Mouse (Mus musculus) CH12.LX (cell line): ENCODE data around the gene Cux1. TPM values are rescaled to one million over a fixed set of nuclear protein-coding genes. Genes with fewer than 3 reads are reported as not detected.

Experiments used
- DNase-seq: peaks from one replicate; pipeline ENCODE4 v3.0.0-alpha.2; 2013; ENCODE audit errors: extremely low read depth
- H3K27ac ChIP-seq: 2 replicates; pipeline ENCODE4 v1.5.1; 2012; ENCODE audit warnings: low read depth, mild to moderate bottlenecking, control low read depth, moderate library complexity; ENCODE audit not compliant: insufficient read depth
- H3K27me3 ChIP-seq: replicated peaks from 2 replicates; pipeline ENCODE3; 2012; ENCODE audit warnings: inconsistent platforms
- H3K36me3 ChIP-seq, 2 experiments: replicated peaks in 1 of 2; 2 replicates each; pipeline versions ENCODE3 to v1.6.1; 2012; ENCODE audit warnings: inconsistent platforms in 1 of 2, low read length in 1 of 2, mild to moderate bottlenecking in 1 of 2, mixed read lengths in 1 of 2, moderate library complexity in 1 of 2; ENCODE audit not compliant: control insufficient read depth in 1 of 2, insufficient read depth in 1 of 2
- H3K4me1 ChIP-seq, 2 experiments: 2 replicates each; pipeline ENCODE4 v1.6.1; 2012; ENCODE audit warnings: inconsistent platforms in 1 of 2, moderate library complexity in 1 of 2; ENCODE audit not compliant: insufficient read depth in 2 of 2, control insufficient read depth in 1 of 2
- H3K4me2 ChIP-seq: 2 replicates; pipeline ENCODE4 v1.6.1; 2012; ENCODE audit warnings: low read depth, mild to moderate bottlenecking, control low read depth; ENCODE audit not compliant: poor library complexity, insufficient read depth, severe bottlenecking
- H3K4me3 ChIP-seq, 3 experiments: fragments of 150-350 bp in 1 of 3; sonication (generic) in 1 of 3; replicated peaks in 1 of 3; 2 replicates each; pipeline versions ENCODE3 to v1.5.1; 2011 to 2012; ENCODE audit warnings: low read depth in 2 of 3, low read length in 2 of 3, mild to moderate bottlenecking in 2 of 3, moderate library complexity in 2 of 3, control low read depth in 1 of 3, improper control_type of control experiment in 1 of 3, inconsistent platforms in 1 of 3, mixed read lengths in 1 of 3; ENCODE audit not compliant: poor library complexity in 1 of 3
- H3K79me2 ChIP-seq: replicated peaks from 2 replicates; pipeline ENCODE4 v1.6.1; 2012; ENCODE audit warnings: mild to moderate bottlenecking, moderate library complexity; ENCODE audit not compliant: control insufficient read depth, poor library complexity, insufficient read depth, severe bottlenecking; ENCODE audit errors: extremely low read depth
- H3K9ac ChIP-seq: 2 replicates; pipeline ENCODE4 v1.6.1; 2012; ENCODE audit warnings: low read depth, mild to moderate bottlenecking, control low read depth, moderate library complexity; ENCODE audit not compliant: insufficient read depth
- H3K9me3 ChIP-seq: replicated peaks from 2 replicates; pipeline ENCODE3; 2012; ENCODE audit warnings: low read length, inconsistent platforms, mixed read lengths
- BHLHE40 ChIP-seq: IDR thresholded peaks from 2 replicates; pipeline ENCODE4 v1.6.1; 2011; ENCODE audit warnings: mild to moderate bottlenecking, low read depth, low read length, improper control_type of control experiment
- CHD1 ChIP-seq: IDR thresholded peaks from 2 replicates; pipeline ENCODE4 v1.6.1; 2012; ENCODE audit warnings: low read depth, low read length, improper control_type of control experiment, inconsistent platforms
- ELF1 ChIP-seq: IDR thresholded peaks from 2 replicates; pipeline ENCODE4 v1.6.1; 2014; ENCODE audit warnings: low read depth, mild to moderate bottlenecking, inconsistent platforms, low read length, improper control_type of control experiment
- EP300 ChIP-seq: IDR thresholded peaks from 2 replicates; pipeline ENCODE4 v1.6.1; 2011; ENCODE audit warnings: low read length, improper control_type of control experiment
- HCFC1 ChIP-seq: IDR thresholded peaks from 2 replicates; pipeline ENCODE4 v1.6.1; 2012; ENCODE audit warnings: low read depth, mild to moderate bottlenecking, inconsistent platforms, low read length, improper control_type of control experiment
- JUND ChIP-seq: conservative IDR thresholded peaks from 2 replicates; pipeline ENCODE4 v1.6.1; 2011; ENCODE audit warnings: low read depth, low read length, improper control_type of control experiment
- KAT2A ChIP-seq: IDR thresholded peaks from 2 replicates; pipeline ENCODE4 v1.6.1; 2012; ENCODE audit warnings: low read length, improper control_type of control experiment, inconsistent platforms; ENCODE audit not compliant: insufficient replicate concordance
- MEF2A ChIP-seq: IDR thresholded peaks from 2 replicates; pipeline ENCODE4 v1.6.1; 2014; ENCODE audit warnings: low read depth, mild to moderate bottlenecking, inconsistent platforms, low read length, improper control_type of control experiment, borderline replicate concordance
- MYC ChIP-seq: IDR thresholded peaks from 2 replicates; pipeline ENCODE4 v1.6.1; 2011; ENCODE audit warnings: low read depth, mild to moderate bottlenecking, improper control_type of control experiment, low read length
- NELFE ChIP-seq: IDR thresholded peaks from 2 replicates; pipeline ENCODE4 v1.6.1; 2011; ENCODE audit warnings: low read depth, low read length, improper control_type of control experiment
- NRF1 ChIP-seq: IDR thresholded peaks from 2 replicates; pipeline ENCODE4 v1.6.1; 2014; ENCODE audit warnings: low read depth, mild to moderate bottlenecking, inconsistent platforms, low read length, improper control_type of control experiment, moderate library complexity
- POLR2A ChIP-seq: IDR thresholded peaks from 2 replicates; pipeline ENCODE4 v1.6.1; 2011; ENCODE audit warnings: low read depth, mild to moderate bottlenecking, improper control_type of control experiment, low read length
- POLR2AphosphoS2 ChIP-seq: IDR thresholded peaks from 2 replicates; pipeline ENCODE4 v1.6.1; 2011; ENCODE audit warnings: low read depth, low read length, improper control_type of control experiment
- RAD21 ChIP-seq: IDR thresholded peaks from 2 replicates; pipeline ENCODE4 v1.6.1; 2011; ENCODE audit warnings: low read depth, mild to moderate bottlenecking, low read length, improper control_type of control experiment, moderate library complexity
- RCOR1 ChIP-seq: conservative IDR thresholded peaks from 2 replicates; pipeline ENCODE4 v1.6.1; 2012; ENCODE audit warnings: low read depth, mild to moderate bottlenecking, inconsistent platforms, low read length, improper control_type of control experiment
- SIN3A ChIP-seq: IDR thresholded peaks from 2 replicates; pipeline ENCODE4 v1.6.1; 2012; ENCODE audit warnings: low read length, improper control_type of control experiment, inconsistent platforms
- SMC3 ChIP-seq: IDR thresholded peaks from 2 replicates; pipeline ENCODE4 v1.6.1; 2011; ENCODE audit warnings: low read depth, low read length, improper control_type of control experiment
- TBP ChIP-seq: conservative IDR thresholded peaks from 2 replicates; pipeline ENCODE4 v1.6.1; 2011; ENCODE audit warnings: low read depth, low read length, improper control_type of control experiment
- UBTF ChIP-seq: IDR thresholded peaks from 2 replicates; pipeline ENCODE4 v1.6.1; 2012; ENCODE audit warnings: low read depth, mild to moderate bottlenecking, inconsistent platforms, low read length, improper control_type of control experiment, moderate library complexity
- USF1 ChIP-seq: IDR thresholded peaks from 2 replicates; pipeline ENCODE4 v1.6.1; 2014; ENCODE audit warnings: low read depth, mild to moderate bottlenecking, inconsistent platforms, low read length, improper control_type of control experiment
- USF2 ChIP-seq: conservative IDR thresholded peaks from 2 replicates; pipeline ENCODE4 v1.6.1; 2011; ENCODE audit warnings: low read depth, low read length, improper control_type of control experiment
- dilution Hi-C: fragments of 300-500 bp; cut with MboI; formaldehyde crosslinking; loops from 2 replicates; pipeline ENCODE4 v1.14.3; 2020; ENCODE audit warnings: low sequenced_read_pairs; ENCODE audit not compliant: extremely low pct_unique_long_range_greater_than_20kb, extremely low pct_ligation_motif_present
- in situ Hi-C: fragments of 300-500 bp; cut with MboI; formaldehyde crosslinking; loops from 3 replicates; pipeline ENCODE4 v1.14.3; 2019; ENCODE audit warnings: low sequenced_read_pairs, low pct_ligation_motif_present, low pct_unique_long_range_greater_than_20kb, mixed read lengths
- polyA plus RNA-seq: library from polyadenylated mRNA; unstranded; fragments of >175 nt; gene quantifications from 2 replicates; pipeline ENCODE4 v1.2.1, GENCODE M21; 2012; ENCODE audit warnings: low read depth; ENCODE audit not compliant: insufficient read length
- total RNA-seq, 2 experiments: library from RNA; depleted of rRNA; stranded (reverse); fragments of 300-350 nt in 1 of 2; fragments of >200 nt in 1 of 2; gene quantifications; 2 replicates each; pipeline ENCODE4 v1.2.3; 2012 to 2014

The Cux1 gene
- total and polyA plus RNA-seq, 3 experiments, result 12.4 to 21.9 (median 19.6) TPM

GRCm38 (mm10) chr5:136274739-136275138 is 292.6 kb downstream of the Cux1 start:
- H3K27ac ChIP-seq, result no peak overlapping the region
- dilution Hi-C loops (no loop called here), in situ Hi-C loops (loop anchor here (25.0 kb wide), 1 partner anchor 388 kb away; no protein-coding TSS in a partner anchor)
- no peaks in the 10 kb centered on the region for H3K27me3 ChIP-seq
- no peaks in the 10 kb centered on the region for H3K4me1 ChIP-seq
- peaks cover 37 to 69% of the 10 kb centered on the region in 2 experiments for H3K36me3 ChIP-seq
- H3K4me2 ChIP-seq, result no peak overlapping the region
- TF ChIP-seq ELF1 (no peak), POLR2AphosphoS2 (no peak), BHLHE40 (no peak), KAT2A (no peak), HCFC1 (no peak), SIN3A (no peak), TBP (no peak), NRF1 (no peak), USF2 (no peak), SMC3 (no peak), POLR2A (no peak), EP300 (no peak), NELFE (no peak), MEF2A (no peak), UBTF (no peak), RCOR1 (no peak), USF1 (no peak), CHD1 (no peak), RAD21 (no peak), JUND (no peak)
- no peak for DNase-seq
- H3K9ac ChIP-seq, result no peak overlapping the region
- H3K4me3 ChIP-seq, result no peak overlapping the region
- H3K9me3 ChIP-seq, result no peaks in the 10 kb centered on the region
- H3K79me2 ChIP-seq, result no peaks in the 10 kb centered on the region

- no peak overlapping the region for H3K9ac ChIP-seq
- H3K27me3 ChIP-seq, result no peaks in the 10 kb centered on the region
- no peak overlapping the region for H3K4me2 ChIP-seq
- no peak for DNase-seq
- peaks cover 11 to 22% of the 10 kb centered on the region in 2 experiments for H3K36me3 ChIP-seq
- no peaks in the 10 kb centered on the region for H3K9me3 ChIP-seq
- H3K79me2 ChIP-seq, result no peaks in the 10 kb centered on the region
- no peaks in the 10 kb centered on the region for H3K4me1 ChIP-seq
- no peak for TF ChIP-seq MYC
- no peak overlapping the region for H3K27ac ChIP-seq
- in situ Hi-C loops, result loop anchor here (25.0 kb wide), 1 partner anchor 392 kb away; no protein-coding TSS in a partner anchor
- dilution Hi-C loops, result no loop called here
- no peak overlapping the region for H3K4me3 ChIP-seq
Measured at GRCm38 (mm10) chr5:136269937-136270336, 297.4 kb downstream of the Cux1 start.
